Mouse (Mus musculus): ENCODE data around the gene Tmem208.
A peak's percentile ranks its signal among the peaks of the same experiment; 100 is the strongest.

Tmem208 gene

DNA sequence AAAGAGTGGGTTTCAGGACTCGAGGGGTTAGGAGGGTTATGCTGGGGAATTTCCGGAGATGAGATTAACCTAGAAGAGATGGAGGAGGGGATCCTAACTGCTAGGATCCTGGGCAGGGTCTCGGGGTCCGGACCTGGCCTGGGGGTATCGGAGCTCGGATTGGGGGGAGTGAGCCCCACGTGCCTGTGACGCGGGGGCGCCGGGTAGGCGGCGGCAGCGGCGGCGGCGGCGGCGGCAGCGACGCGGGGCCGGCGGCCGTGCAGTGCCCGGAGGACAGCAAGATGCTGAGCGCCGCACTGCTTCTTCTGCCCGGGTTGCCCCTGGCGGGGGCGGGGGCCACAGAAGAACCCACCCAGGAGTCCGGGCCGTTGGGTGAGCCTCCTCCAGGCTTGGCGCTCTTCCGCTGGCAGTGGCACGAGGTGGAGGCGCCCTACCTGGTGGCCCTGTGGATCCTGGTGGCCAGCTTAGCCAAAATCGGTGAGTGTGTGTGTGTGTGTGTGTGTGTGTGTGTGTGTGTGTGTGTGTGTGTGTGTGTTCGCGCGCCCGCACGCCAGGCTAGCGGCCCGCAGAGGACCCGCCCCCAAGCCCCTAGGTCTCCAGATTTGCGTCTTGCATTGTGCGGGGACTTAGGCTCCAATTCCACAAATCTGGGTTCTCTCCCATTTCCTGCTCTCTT, 23.1 kb downstream of the Tmem208 start:
- DNase-seq (ENCODE audit: extremely low read depth, insufficient read length, low spot score), result peak; percentile 71

- DNase-seq (ENCODE audit: extremely low read depth, insufficient read length, low spot score), result no peak
Observed at GRCm38 (mm10) chr8:105350186-105350585, 24.0 kb downstream of the Tmem208 start.

GRCm38 (mm10) chr8:105353583-105354135, 27.5 kb downstream of the Tmem208 start:
- DNase-seq (ENCODE audit: extremely low read depth, insufficient read length, low spot score), result no peak

DNA sequence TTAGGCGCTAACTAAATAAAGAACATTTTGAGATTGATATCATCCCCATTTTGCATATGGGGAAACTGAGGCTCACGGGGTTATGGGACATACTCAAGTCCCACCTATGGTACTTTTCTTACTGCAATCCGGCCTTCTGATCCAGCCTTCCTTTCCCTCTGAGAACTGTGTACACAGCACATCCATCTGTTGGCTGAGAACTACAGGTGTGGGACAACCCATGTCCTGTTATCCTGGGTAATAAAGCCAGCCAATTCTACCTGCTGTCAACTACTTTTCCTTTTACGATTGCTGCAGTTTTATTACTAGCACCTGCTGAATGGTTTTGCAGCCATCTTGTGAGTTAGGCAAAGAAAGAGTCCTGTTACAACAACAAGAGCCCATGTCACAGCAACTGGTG, 28.4 kb downstream of the Tmem208 start:
- DNase-seq (ENCODE audit: extremely low read depth, insufficient read length, low spot score), result no peak

GRCm38 (mm10) chr8:105355179-105356024, 29.2 kb downstream of the Tmem208 start:
- no peak for DNase-seq (ENCODE audit: extremely low read depth, insufficient read length, low spot score)

GRCm38 (mm10) chr8:105356681-105357080, 30.5 kb downstream of the Tmem208 start:
- DNase-seq (ENCODE audit: extremely low read depth, insufficient read length, low spot score), result no peak

DNA sequence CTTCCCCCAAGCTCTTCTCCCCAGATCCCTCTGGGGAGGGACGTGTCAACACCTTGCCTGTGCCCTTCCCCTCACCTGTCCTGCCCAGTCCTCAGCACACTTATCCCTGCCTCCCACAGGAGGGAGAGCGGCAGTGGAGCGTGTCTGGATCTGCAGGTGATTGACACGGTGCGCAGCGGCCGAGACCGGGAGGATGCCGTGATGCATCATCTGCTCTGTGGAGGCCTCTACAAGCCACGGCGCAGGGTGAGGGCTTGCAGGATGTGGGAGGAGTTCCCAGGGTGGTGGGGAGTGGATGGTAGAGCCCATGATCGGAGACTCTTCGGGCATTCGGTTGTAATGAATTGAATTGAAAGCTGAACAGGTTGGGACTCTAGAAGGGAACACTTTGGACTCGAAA, 33.1 kb downstream of the Tmem208 start:
- DNase-seq (ENCODE audit: extremely low read depth, insufficient read length, low spot score), result no peak

GRCm38 (mm10) chr8:105359646-105360045, 33.5 kb downstream of the Tmem208 start:
- DNase-seq (ENCODE audit: extremely low read depth, insufficient read length, low spot score), result no peak

DNA sequence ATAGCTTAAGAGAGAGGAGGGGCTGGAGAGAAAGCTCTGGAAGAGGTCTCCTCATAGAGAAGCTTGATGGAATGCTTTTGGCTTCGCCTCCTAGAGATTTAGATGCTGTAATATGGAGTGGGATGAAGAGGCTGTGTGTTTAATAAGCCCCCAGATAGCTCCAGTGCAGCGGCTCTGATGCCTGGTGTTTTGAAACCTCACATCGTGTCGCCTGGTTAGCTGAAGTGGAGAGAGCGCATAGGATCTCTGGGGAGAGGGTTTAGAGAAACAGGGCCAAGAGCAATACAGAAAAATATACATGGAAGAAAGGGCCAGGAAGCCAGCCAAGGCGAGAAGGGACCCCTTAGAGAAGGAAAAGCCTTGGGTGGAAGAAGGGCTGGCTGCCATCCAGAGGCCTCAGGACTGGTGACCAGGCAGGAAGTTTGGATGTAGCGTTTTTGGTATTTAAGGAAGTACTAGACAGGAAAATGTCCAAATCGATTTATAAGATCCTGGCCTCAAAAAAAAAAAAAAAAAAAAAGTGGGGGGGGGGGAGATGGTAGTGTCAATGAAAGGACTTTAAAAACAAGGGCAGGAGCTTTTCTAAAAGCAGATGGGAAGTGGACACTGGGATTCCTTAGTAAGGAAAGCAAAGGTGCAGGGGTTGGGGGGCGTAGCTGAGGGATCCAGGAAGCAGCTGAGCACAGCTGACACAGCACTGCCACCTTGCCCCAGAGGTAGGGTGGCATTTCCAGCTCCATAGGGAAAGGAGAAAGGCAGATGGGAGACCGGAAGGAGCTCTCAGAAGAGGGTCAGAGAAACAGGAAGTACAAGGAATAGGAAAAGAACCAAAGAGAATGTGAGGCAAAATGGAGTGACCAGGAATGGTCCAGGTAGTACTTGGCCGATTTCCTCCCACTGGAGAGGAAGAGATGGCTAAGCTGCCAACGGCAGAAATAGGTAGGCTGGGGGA, 35.9 kb downstream of the Tmem208 start:
- DNase-seq (ENCODE audit: extremely low read depth, insufficient read length, low spot score), result no peak

GRCm38 (mm10) chr8:105367107-105367506, 41.0 kb downstream of the Tmem208 start:
- DNase-seq (ENCODE audit: extremely low read depth, insufficient read length, low spot score), result no peak

- DNase-seq (ENCODE audit: extremely low read depth, insufficient read length, low spot score), result peak; percentile 94
Observed at GRCm38 (mm10) chr8:105372473-105372872, 46.3 kb downstream of the Tmem208 start.

DNA sequence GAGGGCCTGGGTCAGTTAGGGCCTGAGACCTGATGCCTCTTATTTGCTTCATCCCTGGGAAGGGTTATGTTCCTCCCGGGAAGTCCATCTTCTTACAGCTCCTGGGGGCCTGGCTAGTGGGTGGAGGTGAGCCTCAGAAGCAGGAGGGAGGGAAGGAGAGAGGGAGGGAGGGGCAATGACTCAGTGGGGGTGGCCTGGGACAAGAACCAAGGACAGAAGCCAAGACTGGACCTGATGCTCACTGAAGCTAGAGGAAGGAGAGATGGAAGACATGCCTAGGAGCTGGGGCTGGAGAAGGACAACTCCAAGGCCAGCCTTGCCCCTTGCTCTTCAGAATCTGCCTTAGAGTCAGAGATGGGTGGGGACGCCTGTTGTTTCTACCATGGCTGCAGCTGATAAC, 46.9 kb downstream of the Tmem208 start, which contains the start of gene Plekhg4:
Plekhg4 (plus strand) TSS at position 243 of the 400 bp plus-strand sequence.
- peak; percentile 83 for DNase-seq (ENCODE audit: extremely low read depth, insufficient read length, low spot score)

GRCm38 (mm10) chr8:105374513-105374966, 48.4 kb downstream of the Tmem208 start:
- DNase-seq (ENCODE audit: extremely low read depth, insufficient read length, low spot score), result no peak

DNA sequence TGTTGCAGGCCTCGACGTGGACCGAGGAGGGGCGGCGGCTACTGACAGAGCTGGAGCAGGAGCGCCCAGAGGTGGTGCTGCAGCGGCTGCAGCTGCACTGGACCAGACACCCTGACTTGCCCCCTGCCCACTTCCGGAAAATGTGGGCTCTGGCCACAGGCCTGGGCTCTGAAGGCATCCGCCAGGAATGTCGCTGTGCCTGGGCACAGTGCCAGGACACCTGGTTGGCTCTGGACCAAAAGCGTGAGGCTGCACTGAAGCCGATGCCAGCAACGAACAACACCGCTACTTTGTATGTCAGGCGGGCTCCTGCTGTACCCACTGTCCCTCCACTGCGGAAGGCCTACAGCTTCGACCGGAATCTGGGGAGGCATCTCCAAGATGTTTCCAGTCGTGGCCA, 52.5 kb downstream of the Tmem208 start:
- DNase-seq (ENCODE audit: extremely low read depth, insufficient read length, low spot score), result peak; percentile 44

GRCm38 (mm10) chr8:105380308-105380707, 54.2 kb downstream of the Tmem208 start:
- DNase-seq (ENCODE audit: extremely low read depth, insufficient read length, low spot score), result peak; percentile 43

- DNase-seq (ENCODE audit: extremely low read depth, insufficient read length, low spot score), result no peak
Observed at GRCm38 (mm10) chr8:105384070-105384469, 57.9 kb downstream of the Tmem208 start.
